In the genomic region with DNA sequence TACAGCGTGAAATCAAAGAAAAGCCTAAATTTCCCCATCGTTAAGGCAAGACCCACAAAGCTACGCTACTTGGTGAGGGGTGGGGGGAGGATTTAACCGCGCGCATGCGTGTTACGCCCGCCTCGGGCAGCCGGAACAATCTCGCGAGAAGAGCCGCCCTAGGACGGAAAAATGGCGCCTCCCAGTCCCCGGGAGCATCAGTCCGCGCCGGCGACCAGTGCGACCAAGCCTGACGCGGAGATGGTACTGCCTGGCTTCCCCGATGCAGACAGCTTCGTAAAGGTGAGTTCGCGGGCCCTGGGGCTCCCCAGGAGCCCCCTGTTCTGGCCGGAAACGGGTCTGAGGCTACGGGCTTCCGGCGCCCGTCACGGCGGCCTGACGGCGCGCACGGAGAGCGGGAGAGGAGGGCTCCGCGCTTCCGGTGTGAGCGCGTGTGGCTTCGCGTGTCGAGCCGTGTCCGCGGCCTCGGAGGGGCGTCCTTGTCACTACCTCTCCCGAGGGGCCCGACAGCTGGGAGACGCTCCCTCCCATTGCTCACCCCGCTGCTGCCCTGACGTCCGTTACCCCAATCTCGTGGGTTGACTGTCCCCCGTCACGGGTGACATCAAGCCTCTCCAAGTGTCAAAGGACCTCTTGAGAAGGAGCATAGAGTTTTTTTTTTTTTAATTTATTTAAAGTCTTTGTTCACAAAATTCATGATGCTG, we compare ENCODE assay signal across 7 mouse cellular contexts. TPM values are rescaled to one million over a fixed set of nuclear protein-coding genes. Genes with fewer than 3 reads are reported as not detected.
A peak's percentile ranks its signal among the peaks of the same experiment; 100 is the strongest.
DNase-seq lines count a peak whose midpoint lies in the region; ATAC-seq lines count a peak whose summit lies in the region.

Gene Exosc10 (plus strand): TSS at position 133 of the 704 bp plus-strand sequence.

- 0 out of 2 replicates have a peak, but pooled peaks cover 2% of the 10 kb centered on the region for H3K4me1 ChIP-seq in intestine, embryonic 16.5 days (ENCODE audit: control insufficient read depth, insufficient read depth, low read length)
- peaks cover 3% of the 10 kb centered on the region; the same call in 1 of the 2 replicates for H3K4me1 ChIP-seq in midbrain, embryonic 11.5 days (ENCODE audit: control insufficient read depth, insufficient read depth, low read length)

- no peaks in the 10 kb centered on the region for H3K9me3 ChIP-seq in intestine, embryonic 16.5 days (ENCODE audit: control insufficient read depth, low read length)
- no peaks in the 10 kb centered on the region for H3K9me3 ChIP-seq in midbrain, embryonic 11.5 days (ENCODE audit: control insufficient read depth, low read length)

- H3K36me3 ChIP-seq in intestine, embryonic 16.5 days (ENCODE audit: control insufficient read depth, insufficient read depth, low read length), result peaks cover 23% of the 10 kb centered on the region
- peaks cover 33% of the 10 kb centered on the region for H3K36me3 ChIP-seq in midbrain, embryonic 11.5 days (ENCODE audit: control insufficient read depth, insufficient read depth, low read length)

- intact Hi-C loops in left cerebral cortex, postnatal 36 days (cut with DNase I), result loop anchor here (5.0 kb wide), 1 partner anchor 49 kb away; no protein-coding TSS in a partner anchor

- peak within 1 kb of the TSS; percentile 77 for H3K4me2 ChIP-seq in intestine, embryonic 16.5 days (ENCODE audit: low read depth, low read length)
- peak within 1 kb of the TSS; percentile 73 for H3K4me2 ChIP-seq in midbrain, embryonic 11.5 days

- peak within 1 kb of the TSS; percentile 91 for H3K4me3 ChIP-seq in intestine, embryonic 16.5 days (ENCODE audit: low read length)
- H3K4me3 ChIP-seq in midbrain, embryonic 11.5 days (ENCODE audit: low read depth, low read length), result peak within 1 kb of the TSS; percentile 88

- WGBS in intestine, embryonic 16.5 days, result under 1% methylated on average over 63 of the region's 63 CpGs
- WGBS in midbrain, embryonic 11.5 days, result under 1% methylated on average over 59 of the region's 63 CpGs

- ATAC-seq in intestine, embryonic 16.5 days, result peak; percentile 97
- ATAC-seq in midbrain, embryonic 11.5 days (ENCODE audit: low FRiP score), result peak; percentile 94

- peak; percentile 92 for DNase-seq in adrenal gland, adult 2 months
- peak; percentile 77 for DNase-seq in embryo, embryonic 11.5 days (ENCODE audit: low read depth, low spot score)
- peak; percentile 81 to 90 for DNase-seq in gastrocnemius, postnatal 4 days (ENCODE audit: low spot score in 2 of 2)
- peak; percentile 86 to 90 for DNase-seq in left cerebral cortex, postnatal 36 days (ENCODE audit: low spot score in 2 of 2)
- peak; percentile 99 for DNase-seq in midbrain, embryonic 11.5 days (ENCODE audit: low spot score, missing footprints)
- DNase-seq in skeletal muscle tissue, adult 2 months (ENCODE audit: low read depth, low spot score), result peak; percentile 88

- peak within 1 kb of the TSS; percentile 90 for H3K27ac ChIP-seq in intestine, embryonic 16.5 days (ENCODE audit: low read length)
- peak within 1 kb of the TSS; percentile 88 for H3K27ac ChIP-seq in midbrain, embryonic 11.5 days (ENCODE audit: low read depth, low read length)

- H3K27me3 ChIP-seq in intestine, embryonic 16.5 days (replicated peaks; ENCODE audit: control insufficient read depth, insufficient read depth, low read length), result no peaks in the 10 kb centered on the region
- no peaks in the 10 kb centered on the region for H3K27me3 ChIP-seq in midbrain, embryonic 11.5 days (ENCODE audit: control insufficient read depth, insufficient read depth, low read length)

- peak within 1 kb of the TSS; percentile 95 for H3K9ac ChIP-seq in intestine, embryonic 16.5 days (ENCODE audit: low read depth, low read length)
- peak within 1 kb of the TSS; percentile 97 for H3K9ac ChIP-seq in midbrain, embryonic 11.5 days (ENCODE audit: low read length)

RNA-seq across cellular contexts. Expression of gene Exosc10, which starts in this region (rescaled TPM):
- total RNA-seq in adrenal gland, adult 2 months (2021), result 10 to 100 TPM; 46.7 to 52.3 TPM
- 18.8 and 25.2 TPM in 2 replicates for polyA plus RNA-seq in adrenal gland, adult 2 months (2012; rRNA removed)
- total RNA-seq in gastrocnemius, postnatal 4 days (2021), result 10 to 100 TPM; 47.6 to 48.7 TPM
- polyA plus RNA-seq in intestine, embryonic 16.5 days (2015; fragmentation: Nextera tagmentation; extraction: Ambion mirVana), result 67.3 and 72.0 TPM in 2 replicates
- total RNA-seq in left cerebral cortex, postnatal 36 days (2021), result 10 to 100 TPM; 43.0 to 53.4 TPM
- polyA plus RNA-seq in midbrain, embryonic 11.5 days (2014; fragmentation: Nextera tagmentation; extraction: Ambion mirVana), result 101 and 107 TPM in 2 replicates

Comparison
In these comparisons a context has a peak if more than half of its experiments do, and no peak if none do; other contexts are left out.
1. Peak in every context shown above with its lines: DNase-seq, ATAC-seq, H3K4me3 ChIP-seq and H3K27ac ChIP-seq.